Mouse (Mus musculus) adrenal gland, adult 2 months (tissue): ENCODE measurements at regions not wholly inside any gene's neighbourhood (a gene's known extent, or its start where the extent isn't known, plus 50 kb on each side); places are given as distances from the start of the nearest gene placed in this dataset.

Experiments
- DNase-seq: peaks from one replicate; pipeline ENCODE4 v3.0.0; 2021

GRCm38 (mm10) chr13:45213116-45213834 lies 134.8 kb downstream of the Gm9817 start:
- peak; percentile 8 for DNase-seq

GRCm38 (mm10) chr13:45218251-45218650 lies 139.8 kb downstream of the Gm9817 start:
- DNase-seq: no peak

- no peak for DNase-seq
Measured at GRCm38 (mm10) chr13:45219671-45220070, 141.2 kb downstream of the Gm9817 start.

- DNase-seq: no peak
Measured at GRCm38 (mm10) chr13:45230804-45231203, 152.3 kb downstream of the Gm9817 start.

GRCm38 (mm10) chr13:45235236-45235635 lies 154.3 kb upstream of the Mylip start:
- DNase-seq: no peak

- no peak for DNase-seq
Measured at GRCm38 (mm10) chr13:45238258-45238657, 151.3 kb upstream of the Mylip start.

- peak; percentile 45 for DNase-seq
Measured at GRCm38 (mm10) chr13:45239153-45239552, 150.4 kb upstream of the Mylip start.

- DNase-seq: no peak
Measured at GRCm38 (mm10) chr13:45240009-45240653, 149.4 kb upstream of the Mylip start.

- no peak for DNase-seq
Measured at GRCm38 (mm10) chr13:45242261-45242660, 147.3 kb upstream of the Mylip start.

GRCm38 (mm10) chr13:45242750-45243149 lies 146.8 kb upstream of the Mylip start:
- DNase-seq: no peak

GRCm38 (mm10) chr13:45245651-45246050 lies 143.9 kb upstream of the Mylip start:
- DNase-seq: no peak

GRCm38 (mm10) chr13:45246341-45246740 lies 143.2 kb upstream of the Mylip start:
- no peak for DNase-seq

- DNase-seq: no peak
Measured at GRCm38 (mm10) chr13:45250028-45250427, 139.5 kb upstream of the Mylip start.

- no peak for DNase-seq
Measured at GRCm38 (mm10) chr13:45251068-45251467, 138.5 kb upstream of the Mylip start.

- no peak for DNase-seq
Measured at GRCm38 (mm10) chr13:45252126-45252525, 137.4 kb upstream of the Mylip start.

- no peak for DNase-seq
Measured at GRCm38 (mm10) chr13:45253221-45253620, 136.3 kb upstream of the Mylip start.

GRCm38 (mm10) chr13:45255277-45255676 lies 134.3 kb upstream of the Mylip start:
- DNase-seq: no peak

GRCm38 (mm10) chr13:45262011-45262410 lies 127.5 kb upstream of the Mylip start:
- DNase-seq: no peak

GRCm38 (mm10) chr13:45266287-45267064 lies 123.1 kb upstream of the Mylip start:
- no peak for DNase-seq

- DNase-seq: no peak
Measured at GRCm38 (mm10) chr13:45267446-45267845, 122.1 kb upstream of the Mylip start.

- DNase-seq: no peak
Measured at GRCm38 (mm10) chr13:45267906-45268305, 121.6 kb upstream of the Mylip start.

- DNase-seq: no peak
Measured at GRCm38 (mm10) chr13:45274261-45274884, 115.2 kb upstream of the Mylip start.

GRCm38 (mm10) chr13:45275391-45275790 lies 114.2 kb upstream of the Mylip start:
- no peak for DNase-seq
